ENCODE assay signal across 16 mouse cellular contexts in the genomic region with DNA sequence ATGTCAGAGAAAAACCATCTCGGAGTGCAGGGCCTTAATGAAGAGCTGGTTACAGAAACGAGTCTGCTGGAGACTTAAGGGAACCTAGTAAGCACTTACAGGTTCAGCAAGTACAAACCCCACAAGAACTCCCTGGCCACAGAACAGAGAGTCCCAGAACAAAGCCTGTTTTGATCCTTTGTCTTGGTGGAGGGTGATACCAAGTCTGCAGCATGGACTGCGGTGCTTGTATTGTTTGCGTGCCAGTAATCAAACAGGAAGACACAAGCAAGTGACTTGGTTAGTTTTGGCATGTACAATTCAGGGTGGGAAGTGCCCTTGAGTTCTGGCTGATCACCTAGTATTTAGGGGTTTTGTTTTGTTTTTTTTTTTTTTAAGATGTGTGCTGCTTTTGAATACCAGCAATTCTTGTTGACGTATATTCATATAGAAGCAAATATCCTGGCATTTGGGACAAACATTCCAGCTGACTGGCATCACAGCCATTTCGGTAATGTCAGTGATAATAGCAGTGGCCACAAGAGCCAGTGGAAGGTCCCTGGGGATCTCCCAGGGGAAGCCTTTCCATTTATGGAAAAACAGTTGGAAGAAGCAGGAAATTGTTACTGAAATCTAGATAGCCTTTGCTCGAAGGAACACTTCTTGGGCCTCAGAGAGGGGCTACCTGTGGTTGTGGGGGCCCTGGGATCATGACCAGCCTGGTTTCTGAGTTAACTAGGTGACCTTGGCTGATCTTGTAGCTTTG.
A peak's percentile ranks its signal among the peaks of the same experiment; 100 is the strongest.
DNase-seq lines count a peak whose midpoint lies in the region; ATAC-seq lines count a peak whose summit lies in the region.
"Had no signal": no experiment of that assay in that cellular context is flagged by ENCODE, and none has a peak within 500 bp of the region (broad histone marks: within the 10 kb centered on the region; RNA-seq: fewer than 3 reads in every experiment).

No protein-coding gene starts in this region.

- no peaks in the 10 kb centered on the region for H3K27me3 ChIP-seq in heart, embryonic 10.5 days (ENCODE audit: insufficient read depth, poor library complexity, severe bottlenecking)
- no peaks in the 10 kb centered on the region for H3K27me3 ChIP-seq in midbrain, embryonic 11.5 days (ENCODE audit: control insufficient read depth, insufficient read depth, low read length)
- no peaks in the 10 kb centered on the region for H3K27me3 ChIP-seq in midbrain, embryonic 14.5 days (ENCODE audit: control insufficient read depth, insufficient read depth, low read length)
- H3K27me3 ChIP-seq in heart, embryonic 12.5 days (replicated peaks) = no peaks in the 10 kb centered on the region
- no peaks in the 10 kb centered on the region for H3K27me3 ChIP-seq in forebrain, embryonic 15.5 days
- H3K27me3 ChIP-seq: embryonic facial prominence, embryonic 15.5 days; Patski had no signal

- H3K9ac ChIP-seq in midbrain, embryonic 11.5 days (ENCODE audit: low read length) = no peak overlapping the region
- no peak overlapping the region for H3K9ac ChIP-seq in midbrain, embryonic 14.5 days (replicated peaks; ENCODE audit: low read length)
- H3K9ac ChIP-seq in heart, embryonic 12.5 days = no peak overlapping the region
- H3K9ac ChIP-seq in forebrain, embryonic 15.5 days (replicated peaks) = no peak overlapping the region
- H3K9ac ChIP-seq: embryonic facial prominence, embryonic 15.5 days; liver, embryonic 14.5 days had no signal

- ATAC-seq in midbrain, embryonic 11.5 days (ENCODE audit: low FRiP score) = no peak
- ATAC-seq in midbrain, embryonic 14.5 days (ENCODE audit: low FRiP score, low TSS enrichment) = no peak
- no peak for ATAC-seq in heart, embryonic 12.5 days (ENCODE audit: insufficient number of reproducible peaks, low FRiP score)
- no peak for ATAC-seq in forebrain, embryonic 15.5 days (replicated peaks)
- no peak for ATAC-seq in frontal cortex, adult (ENCODE audit: low TSS enrichment)
- ATAC-seq in monocyte, adult 5-6 weeks (replicated peaks; ENCODE audit: insufficient number of reproducible peaks, low FRiP score, low TSS enrichment, poor library complexity, severe bottlenecking) = no peak
- ATAC-seq: forebrain, embryonic 16.5 days; Patski had no signal

- no peak overlapping the region for H3K4me3 ChIP-seq in heart, embryonic 10.5 days
- no peak overlapping the region for H3K4me3 ChIP-seq in midbrain, embryonic 11.5 days (ENCODE audit: low read depth, low read length)
- H3K4me3 ChIP-seq in midbrain, embryonic 14.5 days (replicated peaks; ENCODE audit: low read depth, low read length) = no peak overlapping the region
- no peak overlapping the region for H3K4me3 ChIP-seq in heart, embryonic 12.5 days
- no peak overlapping the region for H3K4me3 ChIP-seq in forebrain, embryonic 15.5 days
- H3K4me3 ChIP-seq: embryonic facial prominence, embryonic 15.5 days had no signal

- no peaks in the 10 kb centered on the region for H3K9me3 ChIP-seq in heart, embryonic 10.5 days
- no peaks in the 10 kb centered on the region for H3K9me3 ChIP-seq in midbrain, embryonic 11.5 days (ENCODE audit: control insufficient read depth, low read length)
- H3K9me3 ChIP-seq in midbrain, embryonic 14.5 days (ENCODE audit: control insufficient read depth, low read length) = no peaks in the 10 kb centered on the region
- no peaks in the 10 kb centered on the region for H3K9me3 ChIP-seq in heart, embryonic 12.5 days (replicated peaks)
- no peaks in the 10 kb centered on the region for H3K9me3 ChIP-seq in forebrain, embryonic 15.5 days
- H3K9me3 ChIP-seq: embryonic facial prominence, embryonic 15.5 days had no signal

- 50% methylated on average over 7 of the region's 7 CpGs for WGBS in heart, embryonic 10.5 days
- 70% methylated on average over 7 of the region's 7 CpGs for WGBS in midbrain, embryonic 11.5 days
- 67% methylated on average over 7 of the region's 7 CpGs for WGBS in midbrain, embryonic 14.5 days
- 48% methylated on average over 7 of the region's 7 CpGs for WGBS in heart, embryonic 12.5 days
- 63% methylated on average over 7 of the region's 7 CpGs for WGBS in forebrain, embryonic 15.5 days

- DNase-seq in heart, embryonic 10.5 days (ENCODE audit: low spot score) = no peak
- DNase-seq in heart, postnatal 36 days = no peak
- DNase-seq in midbrain, embryonic 11.5 days (ENCODE audit: low spot score, missing footprints) = peak; percentile 61
- DNase-seq in midbrain, embryonic 14.5 days = no peak
- DNase-seq: adrenal gland, adult 8-10 months; cerebellum, postnatal 36 days; left cerebral cortex, postnatal 4 days; lung, postnatal 4 days had no signal

- intact Hi-C loops in heart, postnatal 36 days (cut with DNase I) = no loop called here

- H3K4me2 ChIP-seq in midbrain, embryonic 11.5 days = no peak overlapping the region
- H3K4me2 ChIP-seq in midbrain, embryonic 14.5 days (ENCODE audit: low read length) = no peak overlapping the region
- H3K4me2 ChIP-seq in heart, embryonic 12.5 days = no peak overlapping the region
- H3K4me2 ChIP-seq in forebrain, embryonic 15.5 days (replicated peaks) = no peak overlapping the region
- H3K4me2 ChIP-seq: embryonic facial prominence, embryonic 15.5 days had no signal

- H3K27ac ChIP-seq in heart, embryonic 10.5 days = peak overlapping the region; percentile 85
- H3K27ac ChIP-seq in midbrain, embryonic 11.5 days (ENCODE audit: low read depth, low read length) = no peak overlapping the region
- no peak overlapping the region for H3K27ac ChIP-seq in midbrain, embryonic 14.5 days (replicated peaks; ENCODE audit: low read depth, low read length)
- H3K27ac ChIP-seq in heart, embryonic 12.5 days (ENCODE audit: poor library complexity, severe bottlenecking) = peak overlapping the region; percentile 64
- H3K27ac ChIP-seq in forebrain, embryonic 15.5 days (replicated peaks) = no peak overlapping the region
- H3K27ac ChIP-seq: embryonic facial prominence, embryonic 15.5 days; liver, embryonic 14.5 days had no signal

- H3K4me1 ChIP-seq in heart, embryonic 10.5 days = peaks cover 35% of the 10 kb centered on the region
- H3K4me1 ChIP-seq in midbrain, embryonic 11.5 days (ENCODE audit: control insufficient read depth, insufficient read depth, low read length) = no peaks in the 10 kb centered on the region
- no peaks in the 10 kb centered on the region for H3K4me1 ChIP-seq in midbrain, embryonic 14.5 days (ENCODE audit: control insufficient read depth, insufficient read depth, low read length)
- H3K4me1 ChIP-seq in heart, embryonic 12.5 days (replicated peaks) = peaks cover 42% of the 10 kb centered on the region
- no peaks in the 10 kb centered on the region for H3K4me1 ChIP-seq in forebrain, embryonic 15.5 days
- H3K4me1 ChIP-seq: embryonic facial prominence, embryonic 15.5 days had no signal

- H3K36me3 ChIP-seq in heart, embryonic 10.5 days = no peaks in the 10 kb centered on the region
- H3K36me3 ChIP-seq in midbrain, embryonic 11.5 days (ENCODE audit: control insufficient read depth, insufficient read depth, low read length) = no peaks in the 10 kb centered on the region
- no peaks in the 10 kb centered on the region for H3K36me3 ChIP-seq in midbrain, embryonic 14.5 days (ENCODE audit: control insufficient read depth, insufficient read depth, low read length)
- no peaks in the 10 kb centered on the region for H3K36me3 ChIP-seq in heart, embryonic 12.5 days
- no peaks in the 10 kb centered on the region for H3K36me3 ChIP-seq in forebrain, embryonic 15.5 days
- H3K36me3 ChIP-seq: embryonic facial prominence, embryonic 15.5 days had no signal

Comparison
In these comparisons a context has a peak if more than half of its experiments do, and no peak if none do; other contexts are left out.
1. H3K27ac ChIP-seq: peak in heart, embryonic 10.5 days (single experiment) and heart, embryonic 12.5 days (single experiment); none in midbrain, embryonic 11.5 days (single experiment), midbrain, embryonic 14.5 days (single experiment) and forebrain, embryonic 15.5 days (single experiment).